Mouse (Mus musculus) adrenal gland, postnatal 25 days (tissue): Measurements from ENCODE around the gene Tmem217. TPM values are rescaled to one million over a fixed set of nuclear protein-coding genes. Genes with fewer than 3 reads are reported as not detected.
"Not testable (repeated sequence)": the region's sequence is repeated elsewhere in the genome, so short reads cannot be mapped to it uniquely, and the experiment has no call there.

Experiments
- DNase-seq: peaks from one replicate; pipeline ENCODE4 v3.0.0; 2021; ENCODE audit warnings: mixed read lengths
- total RNA-seq: library from RNA; stranded (reverse); gene quantifications from 2 replicates; pipeline ENCODE4 v1.2.3, GENCODE M21; 2021

Tmem217 gene
- total RNA-seq, 1 experiment from 2014 or later: 0.36 TPM

DNA sequence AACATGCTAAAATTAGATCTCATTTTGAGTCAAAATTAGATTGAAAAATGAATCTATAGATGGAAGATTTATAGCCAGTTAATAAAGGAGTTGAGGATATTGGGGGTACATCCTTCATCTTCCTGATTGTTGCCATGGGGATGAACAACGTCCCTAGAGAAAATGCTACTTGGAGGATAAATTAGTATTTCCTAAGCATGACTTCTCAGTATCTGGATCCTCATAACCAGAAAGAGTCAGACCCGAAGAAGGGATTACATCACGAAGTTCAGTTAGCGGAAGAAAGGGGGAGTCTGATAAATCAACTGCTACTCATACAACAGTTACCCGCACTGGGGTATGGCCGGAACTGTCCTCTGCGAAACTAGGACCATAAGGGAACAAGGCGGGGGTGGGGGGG lies 3.2 kb downstream of the Tmem217 start:
- no peak for DNase-seq

DNA sequence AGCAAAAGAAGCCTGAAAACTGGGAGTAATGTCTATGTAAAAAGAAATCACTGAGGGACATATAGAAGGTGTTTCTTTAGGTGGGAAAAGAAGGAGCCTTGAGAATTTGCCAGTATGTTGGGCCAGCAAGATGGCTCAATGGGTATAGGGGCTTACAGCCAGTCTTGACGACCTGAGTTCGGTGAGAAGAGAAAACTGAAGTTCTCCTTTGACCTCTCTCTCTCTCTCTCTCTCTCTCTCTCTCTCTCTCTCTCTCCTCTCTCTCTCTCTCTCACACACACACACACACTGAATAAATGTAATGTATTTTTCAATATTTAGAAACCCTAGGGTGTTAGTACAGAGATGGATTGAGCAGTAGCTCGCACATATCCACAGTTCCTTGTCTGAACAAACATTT lies 3.7 kb downstream of the Tmem217 start:
- DNase-seq: no peak

GRCm38 (mm10) chr17:29545241-29545640 lies 6.9 kb downstream of the Tmem217 start:
- DNase-seq: no peak

DNA sequence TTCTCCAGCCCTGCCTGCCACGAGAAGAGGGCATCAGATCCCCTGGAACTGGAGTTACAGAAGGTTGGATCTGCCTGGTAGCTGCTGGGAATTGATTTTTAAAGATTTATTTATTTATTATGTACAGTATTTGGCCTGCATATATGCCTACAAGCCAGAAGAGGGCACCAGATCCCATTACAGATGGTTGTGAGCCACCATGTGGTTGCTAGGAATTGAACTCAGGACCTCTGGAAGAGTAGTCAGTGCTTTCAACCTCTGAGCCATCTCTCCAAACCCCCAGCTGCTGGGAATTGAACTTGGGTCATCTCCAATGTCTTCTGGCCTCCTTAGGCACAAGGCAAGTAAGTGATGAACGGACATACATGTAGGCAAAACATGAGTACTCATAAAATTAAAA lies 8.1 kb downstream of the Tmem217 start:
- DNase-seq: no peak

DNA sequence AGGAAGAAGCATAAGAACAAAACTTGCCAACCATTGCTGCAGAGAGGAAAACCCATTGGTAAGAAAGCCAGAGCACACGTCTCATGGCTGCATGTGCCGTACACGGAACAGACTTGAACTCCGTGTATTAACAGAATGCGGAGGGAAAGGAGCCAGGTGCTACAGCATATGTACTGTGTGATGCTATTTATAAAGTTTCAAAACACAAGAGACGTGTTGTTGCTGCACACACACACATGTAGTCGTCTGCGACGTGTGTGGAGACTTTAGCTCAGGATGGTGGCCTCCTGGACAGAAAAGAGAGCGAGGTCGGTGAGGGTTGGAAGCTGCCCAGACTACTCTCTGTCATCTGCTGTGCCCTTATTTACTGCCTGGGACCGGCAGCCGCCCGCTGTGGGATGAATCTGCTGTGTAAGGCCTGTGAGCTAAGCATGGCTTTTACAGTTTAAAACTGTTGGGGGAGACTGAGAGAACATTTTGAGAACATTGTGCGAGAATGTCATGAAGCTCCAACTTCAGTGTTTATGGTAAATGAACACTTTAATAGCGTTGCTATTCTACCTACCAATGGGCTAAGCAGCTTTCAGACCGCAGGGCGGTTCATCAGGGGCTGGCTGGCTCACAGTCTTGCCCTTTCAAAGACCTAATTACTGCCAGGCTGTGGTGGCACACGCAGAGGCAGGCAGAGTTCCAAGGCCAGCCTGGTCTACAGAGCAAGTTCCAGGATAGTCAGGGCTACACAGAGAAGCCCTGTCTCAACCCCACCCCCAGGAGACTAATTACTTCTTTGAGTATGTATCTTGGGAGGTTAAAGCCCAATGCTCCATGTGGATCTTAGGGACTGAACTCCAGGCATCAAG lies 9.1 kb downstream of the Tmem217 start:
- DNase-seq: no peak

- DNase-seq: peak; percentile 75
Measured at GRCm38 (mm10) chr17:29541419-29541818, 10.8 kb downstream of the Tmem217 start.

DNA sequence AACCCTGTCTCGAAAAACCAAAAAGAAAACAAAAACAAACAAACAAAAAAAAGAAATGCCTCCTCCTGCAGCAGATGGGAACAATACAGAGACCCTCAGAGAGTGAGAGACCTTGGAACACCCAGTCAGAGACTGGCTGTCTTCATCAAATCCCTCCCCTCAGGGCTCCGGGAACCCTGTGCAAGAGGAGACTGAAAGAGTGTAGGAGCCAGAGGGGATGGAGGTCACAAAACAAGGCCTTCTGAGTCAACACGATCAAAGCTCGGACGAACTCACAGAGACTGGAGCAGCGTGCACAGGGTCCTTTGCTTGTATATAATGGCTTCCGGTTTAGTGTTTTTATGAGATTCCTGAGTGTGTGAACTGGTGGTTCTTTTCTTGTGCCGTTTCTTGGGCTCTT lies 11.8 kb downstream of the Tmem217 start:
- DNase-seq: no peak

DNA sequence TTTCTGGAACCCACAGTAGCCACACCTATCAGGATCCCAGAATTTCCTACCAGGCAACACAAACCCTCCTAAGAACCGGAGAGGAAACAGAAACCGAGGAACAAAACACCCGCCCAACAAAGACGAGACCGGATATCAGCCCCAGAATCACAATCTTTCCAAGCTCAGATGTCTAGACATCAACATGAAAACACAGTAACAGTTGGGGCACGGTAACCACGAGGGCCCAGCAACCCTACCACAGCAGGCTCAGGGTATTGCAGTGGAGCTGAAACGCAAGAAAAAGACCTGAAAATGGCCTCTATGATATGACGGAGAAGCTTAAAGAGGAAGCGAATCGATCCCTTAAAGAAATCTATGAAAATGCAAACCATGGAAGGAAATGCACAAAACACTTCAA lies 18.3 kb downstream of the Tmem217 start:
- DNase-seq: no peak

DNA sequence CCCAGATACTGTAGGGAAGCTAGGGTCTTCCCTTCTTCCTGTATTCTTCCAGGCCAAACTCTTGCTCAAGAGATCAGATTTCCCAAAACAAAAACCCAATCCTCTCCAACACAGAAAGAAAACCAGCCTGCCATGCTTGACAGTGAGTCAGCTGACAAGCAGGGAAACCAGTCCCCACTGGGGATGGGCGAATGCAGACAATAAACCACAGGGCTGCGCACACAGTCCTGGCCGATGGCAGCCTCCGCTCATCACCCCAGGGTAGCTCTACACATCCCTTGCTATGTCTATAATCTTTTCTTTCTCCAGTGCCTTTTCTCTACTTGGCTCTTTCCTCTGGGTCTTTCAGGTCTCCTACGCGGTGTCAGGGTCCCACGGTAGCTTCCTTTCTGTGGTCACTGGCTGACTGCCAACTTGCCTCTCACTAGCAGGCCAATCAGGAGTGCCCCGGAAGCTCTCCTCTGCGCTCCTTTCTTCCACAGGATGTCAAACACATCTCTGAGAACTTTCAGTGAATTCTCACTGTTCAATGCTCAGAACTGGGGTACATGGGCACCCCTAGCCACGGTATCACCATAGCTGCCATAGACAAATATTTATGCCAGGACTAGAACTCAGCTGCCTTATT lies 20.3 kb downstream of the Tmem217 start:
- no peak for DNase-seq

GRCm38 (mm10) chr17:29531278-29531677 lies 20.9 kb downstream of the Tmem217 start:
- DNase-seq: no peak

- no peak for DNase-seq
Measured at GRCm38 (mm10) chr17:29530508-29530907, 21.7 kb downstream of the Tmem217 start.

- peak; percentile 45 for DNase-seq
Measured at GRCm38 (mm10) chr17:29528568-29529187, 23.5 kb downstream of the Tmem217 start.

GRCm38 (mm10) chr17:29525613-29526012 lies 26.6 kb downstream of the Tmem217 start:
- DNase-seq: no peak

- no peak for DNase-seq
Measured at GRCm38 (mm10) chr17:29519731-29520130, 32.5 kb downstream of the Tmem217 start.

DNA sequence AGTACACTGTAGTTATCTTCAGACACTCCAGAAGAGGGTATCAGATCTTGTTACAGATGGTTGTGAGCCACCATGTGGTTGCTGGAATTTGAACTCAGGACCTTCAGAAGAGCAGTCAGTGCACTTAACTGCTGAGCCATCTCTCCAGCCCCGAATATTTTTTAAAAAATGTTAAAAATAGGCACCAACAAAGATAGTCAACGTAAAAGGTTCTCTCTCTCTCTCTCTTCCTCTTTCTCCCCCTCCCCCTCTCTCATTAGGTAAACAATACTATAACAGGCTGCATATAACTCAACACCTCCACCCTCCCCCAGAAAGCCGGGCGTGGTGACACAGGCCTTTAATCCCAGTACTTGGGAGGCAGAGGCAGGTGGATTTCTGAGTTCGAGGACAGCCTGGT lies 33.5 kb downstream of the Tmem217 start:
- DNase-seq: not testable (repeated sequence)

GRCm38 (mm10) chr17:29514435-29514834 lies 37.8 kb downstream of the Tmem217 start:
- peak; percentile 71 for DNase-seq

- DNase-seq: peak; percentile 59
Measured at GRCm38 (mm10) chr17:29513044-29513730, 39.0 kb downstream of the Tmem217 start.

GRCm38 (mm10) chr17:29510691-29511090 lies 41.5 kb downstream of the Tmem217 start:
- DNase-seq: no peak

DNA sequence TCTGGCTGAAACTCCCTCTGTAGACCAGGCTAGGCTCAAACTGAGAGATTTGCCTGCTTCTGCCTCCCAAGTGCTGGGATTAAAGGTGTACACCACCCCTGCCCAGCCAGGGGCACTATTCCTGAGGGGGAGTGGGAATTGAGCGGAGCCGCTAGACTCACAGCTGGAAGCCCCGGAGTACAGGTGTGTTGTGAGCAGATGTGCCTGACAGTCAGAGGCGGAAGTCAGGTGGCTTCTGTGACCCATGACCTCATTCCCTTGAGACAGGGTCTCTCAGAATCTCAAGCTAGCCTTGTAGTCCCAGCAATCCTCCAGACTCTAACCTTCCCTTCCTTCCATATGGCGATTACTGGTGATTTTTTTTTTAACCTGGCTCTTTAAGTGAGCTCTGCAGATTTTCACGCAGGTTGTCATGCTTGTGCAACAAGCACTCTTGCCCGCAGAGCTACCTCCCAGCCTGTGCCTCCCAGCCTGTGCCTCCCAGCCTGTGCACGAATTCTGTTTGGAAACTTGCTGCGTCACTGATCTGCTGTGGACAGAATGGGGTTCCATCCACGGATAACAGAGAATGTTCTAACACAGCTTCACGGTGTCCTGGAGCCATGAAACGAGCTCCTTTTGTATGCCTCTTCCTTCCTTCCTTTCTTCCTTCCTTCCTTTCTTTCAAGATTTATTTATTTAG lies 43.1 kb downstream of the Tmem217 start:
- no peak for DNase-seq

DNA sequence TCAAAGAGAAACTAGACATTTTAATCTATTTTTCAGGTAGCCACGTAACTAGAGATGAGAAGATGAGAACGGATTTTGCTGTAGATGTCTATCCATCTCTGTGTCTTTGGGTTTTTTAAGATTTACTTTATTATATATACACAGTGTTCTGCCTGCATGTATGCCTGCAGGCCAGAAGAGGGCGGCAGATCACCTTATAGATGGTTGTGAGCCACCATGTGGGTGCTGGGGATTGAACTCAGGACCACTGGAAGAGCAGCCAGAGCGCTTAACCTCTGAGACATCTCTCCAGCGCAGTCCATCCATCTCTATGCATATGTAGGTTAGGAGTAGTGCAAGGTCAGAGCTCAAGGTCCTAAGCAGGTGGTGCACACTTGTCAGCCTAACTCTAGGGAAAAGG lies 48.5 kb downstream of the Tmem217 start:
- DNase-seq: no peak

GRCm38 (mm10) chr17:29502669-29503665 lies 49.2 kb downstream of the Tmem217 start:
- DNase-seq: no peak
